Mouse (Mus musculus): ENCODE data around the gene Kat8.
"Not testable (repeated sequence)": the region's sequence is repeated elsewhere in the genome, so short reads cannot be mapped to it uniquely, and the experiment has no call there.

Kat8 gene

GRCm38 (mm10) chr7:127912190-127912871 is at the start of gene Kat8:
Kat8 (plus strand) TSS chr7:127912516.
- peak; percentile 96 for DNase-seq (ENCODE audit: low spot score)

DNA sequence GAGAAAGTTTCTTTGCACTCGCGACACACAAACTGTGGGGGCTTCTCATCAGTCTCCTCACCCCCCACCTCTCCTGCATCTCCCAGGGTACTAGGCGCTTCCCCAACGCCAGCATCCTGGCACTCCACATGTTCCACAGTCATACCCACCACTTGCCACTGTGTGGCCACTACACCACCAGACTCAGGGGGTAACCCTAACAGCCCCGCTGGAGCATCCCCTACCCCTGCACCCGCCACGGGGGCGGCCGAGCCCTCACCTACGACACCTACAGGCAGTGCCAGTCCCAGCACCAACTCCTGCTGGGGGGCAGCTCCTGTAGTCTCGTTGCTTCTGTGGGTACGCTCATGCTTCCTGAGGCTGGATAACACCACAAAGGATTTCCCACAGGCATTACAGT is 45.9 kb upstream of the Kat8 start:
- DNase-seq (ENCODE audit: low spot score): no peak

- DNase-seq (ENCODE audit: low spot score): no peak
Measured at GRCm38 (mm10) chr7:127867641-127868040, 44.7 kb upstream of the Kat8 start.

- no peak for DNase-seq (ENCODE audit: low spot score)
Measured at GRCm38 (mm10) chr7:127869149-127869810, 43.0 kb upstream of the Kat8 start.

DNA sequence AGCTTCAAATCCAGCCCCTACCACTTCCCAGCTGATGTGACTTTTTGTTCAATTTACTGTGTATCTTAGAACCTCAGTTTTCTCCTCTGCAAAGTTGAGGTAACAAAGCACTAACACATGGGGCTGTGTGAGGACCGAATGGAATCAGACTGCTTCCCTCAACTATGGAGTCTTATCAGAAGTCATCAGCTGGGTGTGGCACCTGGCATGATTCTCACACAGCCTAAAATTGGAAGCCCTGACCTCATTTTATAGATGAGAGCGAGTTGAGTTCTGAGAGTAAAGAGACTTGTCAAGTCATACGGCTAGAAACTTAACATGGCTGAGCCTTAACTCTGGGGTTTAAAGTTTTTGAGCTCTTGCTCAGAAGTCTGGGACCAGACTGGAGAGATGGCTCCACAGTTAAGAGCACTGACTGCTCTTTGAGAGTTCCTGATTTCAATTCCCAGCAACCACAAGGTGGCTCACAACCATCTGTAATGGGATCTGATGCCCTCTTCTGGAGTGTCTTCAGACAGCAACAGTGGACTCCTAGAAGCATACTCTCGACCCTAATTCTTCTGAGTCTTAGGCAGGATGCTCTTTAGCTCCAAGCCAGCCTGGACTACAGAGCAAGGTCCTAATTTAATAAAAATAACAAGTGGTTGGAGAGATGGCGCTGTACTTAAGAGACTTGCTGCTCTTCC is 42.0 kb upstream of the Kat8 start:
- no peak for DNase-seq (ENCODE audit: low spot score)

- DNase-seq (ENCODE audit: low spot score): no peak
Measured at GRCm38 (mm10) chr7:127874812-127875626, 37.3 kb upstream of the Kat8 start.

DNA sequence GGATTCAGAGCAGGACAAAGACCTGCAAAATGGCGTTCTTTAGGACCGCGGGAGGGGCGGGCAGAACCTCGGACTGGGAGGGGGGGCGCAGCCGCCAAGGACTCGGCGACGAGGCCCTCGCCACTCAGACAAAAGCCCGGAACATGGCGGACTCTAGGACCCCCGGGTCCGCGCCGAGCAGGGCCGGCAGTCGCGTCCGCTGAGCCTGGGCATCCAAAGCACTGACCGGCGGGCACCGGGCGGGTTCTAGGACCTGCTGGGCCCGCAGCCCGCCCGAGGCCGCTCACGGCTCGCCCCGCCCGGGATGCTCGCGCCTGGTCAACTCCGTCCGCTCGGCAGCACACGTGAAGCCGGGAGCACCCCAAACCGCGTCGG is 36.7 kb upstream of the Kat8 start:
- DNase-seq (ENCODE audit: low spot score): peak; percentile 93

DNA sequence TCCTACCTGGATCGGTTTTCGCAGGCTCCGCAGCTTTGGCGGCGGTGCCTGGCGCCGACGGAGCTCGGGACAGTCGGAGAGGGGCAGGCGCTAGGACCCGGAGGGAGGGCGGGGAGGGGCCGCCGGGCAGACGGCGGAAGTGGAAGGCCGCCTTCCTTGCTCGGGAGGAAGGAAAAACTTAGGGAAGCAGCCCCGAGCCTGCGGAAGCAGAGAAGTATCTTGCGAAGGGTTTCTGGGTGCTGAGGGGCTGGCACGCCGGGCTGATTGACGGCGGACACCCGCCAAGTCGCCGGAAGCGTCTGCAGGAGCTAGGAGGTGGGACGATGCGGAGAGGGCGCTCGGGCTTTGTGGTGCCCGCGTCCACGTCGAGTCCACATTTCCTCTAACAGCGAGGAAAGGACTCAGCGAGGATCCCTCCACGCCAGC is 36.3 kb upstream of the Kat8 start, which contains the start of gene Zfp646:
Zfp646 (plus strand) TSS at position 181 of the 426 bp plus-strand sequence.
- DNase-seq (ENCODE audit: low spot score): peak; percentile 94

GRCm38 (mm10) chr7:127876467-127877348 is 35.6 kb upstream of the Kat8 start, which contains the start of gene Zfp668:
Zfp668 (minus strand) TSS chr7:127876828.
- peak; percentile 93 for DNase-seq (ENCODE audit: low spot score)

GRCm38 (mm10) chr7:127879301-127879700 is 33.0 kb upstream of the Kat8 start:
- no peak for DNase-seq (ENCODE audit: low spot score)

- DNase-seq (ENCODE audit: low spot score): no peak
Measured at GRCm38 (mm10) chr7:127880431-127880830, 31.9 kb upstream of the Kat8 start.

- DNase-seq (ENCODE audit: low spot score): no peak
Measured at GRCm38 (mm10) chr7:127885951-127886350, 26.4 kb upstream of the Kat8 start.

DNA sequence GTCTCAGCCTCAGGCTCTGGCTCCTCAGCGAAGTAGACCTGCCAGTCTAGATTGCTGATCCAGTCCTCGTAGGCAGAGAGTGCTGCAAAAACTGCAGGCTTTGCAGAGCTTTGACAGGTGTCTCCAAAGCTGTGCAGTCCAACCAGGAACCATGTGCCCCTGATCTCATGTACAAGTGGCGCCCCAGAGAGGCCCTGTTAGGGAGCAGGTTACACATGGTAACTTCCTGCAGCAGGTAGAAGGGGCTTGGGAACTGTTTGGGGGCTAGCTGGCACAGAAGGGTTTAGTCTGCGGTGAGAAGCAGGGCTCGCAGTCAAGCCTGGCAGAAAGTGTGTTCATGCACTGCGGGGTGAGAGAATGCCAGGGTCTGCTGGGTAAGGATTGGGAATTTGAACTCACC is 25.8 kb upstream of the Kat8 start:
- DNase-seq (ENCODE audit: low spot score): no peak

- DNase-seq (ENCODE audit: low spot score): no peak
Measured at GRCm38 (mm10) chr7:127887191-127887590, 25.1 kb upstream of the Kat8 start.

DNA sequence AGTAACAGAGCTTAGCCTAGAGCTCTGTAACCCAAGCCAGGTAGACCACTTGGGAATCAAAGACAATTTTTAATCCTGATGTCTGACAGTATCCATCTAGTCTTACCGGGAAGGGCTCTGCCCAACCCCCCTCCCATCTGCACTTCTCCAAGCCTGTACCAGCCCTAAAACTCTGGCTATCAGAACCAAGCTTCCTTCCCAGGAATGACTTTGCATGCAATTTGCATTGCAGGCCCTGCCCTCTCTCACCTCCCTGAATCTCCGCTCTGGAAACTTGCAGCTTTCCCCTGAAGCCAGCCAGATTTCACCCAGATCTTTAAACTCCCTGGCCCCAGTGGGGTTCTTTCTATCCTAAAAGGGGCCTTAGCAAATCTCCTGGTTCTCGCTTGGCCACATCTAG is 24.5 kb upstream of the Kat8 start:
- DNase-seq (ENCODE audit: low spot score): no peak

GRCm38 (mm10) chr7:127888821-127889220 is 23.5 kb upstream of the Kat8 start:
- DNase-seq (ENCODE audit: low spot score): no peak

GRCm38 (mm10) chr7:127890798-127891197 is 21.5 kb upstream of the Kat8 start, which contains the start of gene Prss53:
Prss53 (minus strand) TSS chr7:127890970.
- peak; percentile 74 for DNase-seq (ENCODE audit: low spot score)

GRCm38 (mm10) chr7:127894480-127894879 is 17.8 kb upstream of the Kat8 start:
- DNase-seq (ENCODE audit: low spot score): peak; percentile 56

DNA sequence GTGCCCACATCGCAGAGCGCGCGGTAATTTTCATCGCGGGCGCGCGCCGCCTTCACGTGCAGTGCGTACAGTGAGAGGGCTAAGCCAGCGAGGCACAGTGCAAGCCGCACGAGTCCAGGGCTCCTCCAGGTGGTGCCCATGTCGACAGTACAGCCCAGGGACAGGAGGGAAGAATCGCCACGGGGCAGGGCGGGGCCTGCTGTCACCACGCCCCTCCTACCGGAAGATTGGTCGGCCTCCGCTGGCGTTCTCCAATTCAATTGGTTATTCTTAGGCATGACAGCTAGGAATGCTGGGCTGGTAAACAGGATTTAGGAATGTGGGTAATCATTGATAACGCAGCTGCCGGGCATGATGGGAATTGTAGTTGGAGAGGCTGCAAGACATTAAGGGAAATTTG is 16.9 kb upstream of the Kat8 start, which contains the start of the genes Gm21974 and Vkorc1:
Gm21974 (minus strand) TSS at position 13 of the 400 bp plus-strand sequence.
Vkorc1 (minus strand) TSS at position 176 of the 400 bp plus-strand sequence.
- DNase-seq (ENCODE audit: low spot score): peak; percentile 97

GRCm38 (mm10) chr7:127895891-127896290 is 16.4 kb upstream of the Kat8 start:
- not testable (repeated sequence) for DNase-seq (ENCODE audit: low spot score)

DNA sequence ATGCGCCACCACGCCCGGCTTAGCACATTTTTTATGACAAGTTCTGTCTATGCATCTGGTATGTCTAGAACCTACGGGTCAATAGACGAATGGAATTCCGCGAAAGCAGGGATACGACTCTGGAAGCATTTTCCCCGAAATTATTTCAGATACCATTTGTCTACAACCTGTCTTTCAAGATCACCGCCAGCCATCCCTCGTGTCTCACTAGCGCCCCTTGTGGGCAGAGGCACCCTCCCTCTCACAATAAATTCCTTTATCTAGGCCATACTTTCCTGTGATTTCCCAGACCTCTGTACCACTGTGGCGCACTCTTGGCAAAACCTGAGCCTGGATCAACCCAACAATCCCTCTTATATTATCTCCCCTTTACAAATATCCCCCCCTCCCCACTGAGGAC is 15.9 kb upstream of the Kat8 start:
- DNase-seq (ENCODE audit: low spot score): no peak
